Comparison of ENCODE assay signal across 8 mouse cellular contexts in the genomic region with DNA sequence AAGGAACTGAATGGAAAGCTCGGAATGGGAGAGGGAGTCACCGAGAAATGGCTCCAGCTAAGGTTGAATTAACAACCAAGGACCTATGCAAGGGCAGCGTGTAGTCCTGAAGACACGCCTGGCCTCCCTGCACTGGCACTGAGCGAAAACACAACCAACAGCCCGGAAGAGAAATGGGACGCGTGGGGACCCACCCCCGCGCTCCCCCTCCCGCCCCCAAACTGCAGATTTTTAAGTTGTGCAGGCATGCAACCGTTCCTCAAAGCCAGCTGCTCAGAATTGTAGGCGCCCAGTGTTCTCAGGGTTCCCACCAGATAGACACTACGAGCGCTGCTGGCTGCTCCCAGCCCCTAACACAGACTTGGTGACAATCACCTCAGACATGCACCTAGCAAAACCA. TPM values are rescaled to one million over a fixed set of nuclear protein-coding genes. Genes with fewer than 3 reads are reported as not detected.
DNase-seq lines count a peak whose midpoint lies in the region; ATAC-seq and TF ChIP-seq lines count a peak whose summit lies in the region.

A gene (minus strand): TSS at position 42 of the 400 bp plus-strand sequence.

- ATAC-seq in kidney, postnatal 0 days (replicated peaks; ENCODE audit: low FRiP score, low read depth): no peak
- no peak for ATAC-seq in heart, embryonic 16.5 days (replicated peaks; ENCODE audit: extremely low read depth, insufficient read depth, low FRiP score)

- H3K4me2 ChIP-seq in kidney, postnatal 0 days (ENCODE audit: low read length): peak within 1 kb of the TSS; percentile 92
- peak within 1 kb of the TSS; percentile 88 for H3K4me2 ChIP-seq in heart, embryonic 16.5 days (ENCODE audit: low read depth, low read length)

- H3K27ac ChIP-seq in kidney, postnatal 0 days: peak within 1 kb of the TSS; percentile 8; the same call in 1 of the 2 replicates
- H3K27ac ChIP-seq in brown adipose tissue, adult 24 weeks (replicated peaks; ENCODE audit: low read depth, low read length): no peak within 1 kb of the TSS
- no peak within 1 kb of the TSS for H3K27ac ChIP-seq in heart, embryonic 16.5 days (ENCODE audit: low read length)
- H3K27ac ChIP-seq in midbrain, embryonic 10.5 days (replicated peaks): peak within 1 kb of the TSS; percentile 49; the same call in 1 of the 2 replicates

- H3K36me3 ChIP-seq in kidney, postnatal 0 days (ENCODE audit: insufficient read depth, low read length): no peaks in the 10 kb centered on the region
- H3K36me3 ChIP-seq in heart, embryonic 16.5 days (ENCODE audit: control insufficient read depth, insufficient read depth): no peaks in the 10 kb centered on the region
- no peaks in the 10 kb centered on the region for H3K36me3 ChIP-seq in midbrain, embryonic 10.5 days

- no peaks in the 10 kb centered on the region for H3K9me3 ChIP-seq in kidney, postnatal 0 days (replicated peaks; ENCODE audit: low read length)
- no peaks in the 10 kb centered on the region for H3K9me3 ChIP-seq in heart, embryonic 16.5 days (replicated peaks; ENCODE audit: control insufficient read depth, low read length)
- no peaks in the 10 kb centered on the region for H3K9me3 ChIP-seq in midbrain, embryonic 10.5 days (replicated peaks)

- H3K27me3 ChIP-seq in kidney, postnatal 0 days (ENCODE audit: insufficient read depth, low read length): no peaks in the 10 kb centered on the region
- H3K27me3 ChIP-seq in heart, embryonic 16.5 days (ENCODE audit: control insufficient read depth, insufficient read depth, low read length): peaks cover 31% of the 10 kb centered on the region
- H3K27me3 ChIP-seq in midbrain, embryonic 10.5 days (ENCODE audit: low read depth, poor library complexity, severe bottlenecking): peaks cover 63% of the 10 kb centered on the region

- 13% methylated on average over 15 of the region's 15 CpGs for WGBS in kidney, postnatal 0 days
- WGBS in heart, embryonic 16.5 days: 28% methylated on average over 15 of the region's 15 CpGs
- 20% methylated on average over 15 of the region's 15 CpGs for WGBS in midbrain, embryonic 10.5 days

- TF ChIP-seq CTCF in kidney, postnatal 0 days (IDR thresholded peaks at IDR 0.05; ENCODE audit: low read depth): no peak

- peak within 1 kb of the TSS; percentile 35 for H3K9ac ChIP-seq in kidney, postnatal 0 days (ENCODE audit: low read depth, low read length)
- peak within 1 kb of the TSS; percentile 60 for H3K9ac ChIP-seq in heart, embryonic 16.5 days (ENCODE audit: low read length)

- H3K4me1 ChIP-seq in kidney, postnatal 0 days (replicated peaks; ENCODE audit: insufficient read depth, low read length): no peaks in the 10 kb centered on the region
- no peaks in the 10 kb centered on the region for H3K4me1 ChIP-seq in brown adipose tissue, adult 24 weeks (ENCODE audit: control insufficient read depth, insufficient read depth, insufficient read length, low read length)
- H3K4me1 ChIP-seq in heart, embryonic 16.5 days (ENCODE audit: control insufficient read depth, insufficient read depth, low read length): no peaks in the 10 kb centered on the region
- peaks cover 23% of the 10 kb centered on the region for H3K4me1 ChIP-seq in midbrain, embryonic 10.5 days

- DNase-seq in kidney, postnatal 0 days (ENCODE audit: low spot score): peak; percentile 15
- DNase-seq in kidney, postnatal 36 days: no peak
- DNase-seq in midbrain, embryonic 10.5 days (ENCODE audit: low spot score): no peak
- no peak for DNase-seq in thymus, adult 18-20 months
- DNase-seq in spleen, postnatal 10 days (ENCODE audit: low spot score in 2 of 2): no peak
- DNase-seq in adrenal gland, adult 18-20 months (ENCODE audit: low spot score in 2 of 2): no peak

- peak within 1 kb of the TSS; percentile 62 for H3K4me3 ChIP-seq in kidney, postnatal 0 days (replicated peaks; ENCODE audit: low read depth, low read length)
- peak within 1 kb of the TSS; percentile 69 for H3K4me3 ChIP-seq in brown adipose tissue, adult 24 weeks (ENCODE audit: insufficient read depth, low read depth, low read length)
- peak within 1 kb of the TSS; percentile 56 for H3K4me3 ChIP-seq in heart, embryonic 16.5 days (ENCODE audit: low read length)
- peak within 1 kb of the TSS; percentile 68 for H3K4me3 ChIP-seq in midbrain, embryonic 10.5 days

RNA-seq across cellular contexts. Expression of the gene that starts here (rescaled TPM):
- 8.6 and 8.7 TPM in 2 replicates for polyA plus RNA-seq in kidney, postnatal 0 days (2015; fragmentation: Nextera tagmentation; extraction: Ambion mirVana)
- 9.7 and 11.2 TPM in 2 replicates for polyA plus RNA-seq in brown adipose tissue, adult 24 weeks (2012; ENCODE audit: insufficient read depth, insufficient read length, missing spikeins)
- 0.18 and 0.89 TPM in 2 replicates for polyA plus RNA-seq in heart, embryonic 16.5 days (2015; fragmentation: Nextera tagmentation; extraction: Ambion mirVana)
- 0.26 and 0.39 TPM in 2 replicates for polyA plus RNA-seq in midbrain, embryonic 10.5 days (2016; fragmentation: Nextera tagmentation; extraction: Ambion mirVana)
- total RNA-seq in adrenal gland, adult 18-20 months (2021): 1 to 10 TPM; 3.2 to 8.9 TPM

Comparison
In these comparisons a context has a peak if more than half of its experiments do, and no peak if none do; other contexts are left out.
1. H3K27ac ChIP-seq: peak in kidney, postnatal 0 days (single experiment) and midbrain, embryonic 10.5 days (single experiment); none in brown adipose tissue, adult 24 weeks (single experiment) and heart, embryonic 16.5 days (single experiment).
2. Peak in every context shown above with its lines, with median percentiles within 50 percentile points of each other: H3K4me3 ChIP-seq.